Mouse (Mus musculus) kidney, postnatal 4 days (tissue): ENCODE data around the gene Wdr37.
A peak's percentile ranks its signal among the peaks of the same experiment; 100 is the strongest.
"Not testable (repeated sequence)": the region's sequence is repeated elsewhere in the genome, so short reads cannot be mapped to it uniquely, and the experiment has no call there.

Experiments
- DNase-seq, 2 experiments: peaks; one replicate each; pipeline ENCODE4 v3.0.0; 2021; ENCODE audit warnings: mixed read lengths in 2 of 2

Gene Wdr37

DNA sequence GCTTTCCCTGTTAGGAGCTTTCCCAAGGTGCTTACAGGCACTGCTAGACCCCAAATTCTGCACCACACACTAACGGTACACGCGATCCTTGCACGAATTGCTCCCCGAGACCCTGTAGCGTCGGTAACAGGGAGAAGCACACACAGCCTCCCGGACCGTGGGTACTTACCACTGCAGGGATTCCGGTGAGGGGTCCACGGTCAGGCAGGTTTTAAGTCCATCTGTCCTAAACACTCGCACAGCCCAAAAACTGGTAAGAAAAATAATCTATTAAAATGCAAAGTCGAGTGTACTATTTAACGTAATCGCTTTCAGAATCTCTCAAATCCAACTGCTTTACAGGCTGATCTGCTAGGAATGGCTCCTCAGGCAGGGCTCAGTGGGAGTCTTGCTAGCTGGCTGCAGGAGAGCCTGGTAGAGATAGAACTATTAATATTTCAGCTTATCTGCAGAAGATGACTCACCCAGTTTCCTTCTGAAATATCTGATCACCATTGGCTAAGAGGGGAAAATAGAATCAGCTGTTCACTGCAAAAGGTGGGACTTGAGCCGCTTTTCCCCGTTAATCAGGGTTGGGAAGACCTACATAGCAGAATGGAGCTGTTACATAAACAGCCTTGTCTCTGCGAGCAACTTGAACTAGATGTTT lies at the start of gene Wdr37:
TSS of gene Wdr37 (minus strand) at position 596 of the 649 bp plus-strand sequence.
- no peak for DNase-seq

DNA sequence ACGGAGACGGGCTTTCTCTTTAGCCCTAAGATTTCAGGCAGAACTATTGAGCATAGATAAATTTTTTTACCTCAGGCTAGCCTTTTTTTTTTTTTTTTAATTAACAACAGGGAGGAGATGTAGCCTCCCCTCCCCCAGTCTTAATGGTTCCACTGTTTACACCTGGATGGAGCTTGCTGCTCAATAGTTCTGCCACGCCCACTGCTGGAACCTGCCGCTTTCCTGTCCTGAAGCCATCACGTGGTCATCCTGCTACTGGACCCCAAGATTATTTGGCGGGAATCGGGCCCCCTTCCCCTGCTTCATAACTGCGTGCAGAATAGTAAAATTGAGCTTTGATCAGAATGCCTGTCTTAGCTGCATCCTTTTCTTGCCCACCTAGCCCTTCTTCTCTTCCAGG lies 42.2 kb upstream of the Wdr37 start:
- DNase-seq: not testable (repeated sequence)

DNA sequence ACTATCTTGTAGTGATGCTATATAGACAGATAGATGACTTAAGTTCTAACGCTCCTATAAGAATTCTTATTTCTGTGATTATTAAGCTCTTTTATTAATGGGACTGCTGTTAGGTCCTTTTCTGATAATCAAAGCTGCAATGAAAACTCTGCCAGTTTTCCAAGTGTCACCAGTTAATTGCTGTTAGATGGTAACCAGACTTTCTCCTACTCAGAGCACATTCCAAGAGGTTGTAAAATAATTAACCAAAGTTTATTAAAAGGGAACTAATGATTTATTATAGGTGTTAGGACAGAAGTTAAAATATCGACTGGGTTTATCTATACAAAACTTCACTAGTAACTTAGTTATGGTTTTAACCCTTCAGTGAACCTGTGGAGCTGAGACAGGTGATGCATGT lies 34.3 kb upstream of the Wdr37 start:
- not testable (repeated sequence) for DNase-seq

DNA sequence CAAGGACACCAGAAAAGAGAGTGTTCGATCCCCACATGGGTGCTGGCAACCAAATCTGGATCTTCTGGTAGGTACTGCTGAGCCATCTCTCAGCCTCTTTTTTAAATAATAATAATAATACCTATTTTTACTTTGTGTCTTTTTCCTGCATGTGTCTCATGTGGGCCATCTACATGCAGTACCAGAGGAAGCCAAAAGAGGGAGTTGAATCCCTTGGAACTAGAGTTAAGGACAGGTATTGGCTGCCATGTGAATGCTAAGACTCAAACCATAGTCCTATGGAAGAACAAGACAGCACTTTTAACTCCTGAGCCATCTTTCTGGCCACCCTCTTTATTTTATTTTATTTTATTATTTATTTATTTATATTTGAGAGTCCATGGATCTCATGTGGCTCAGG lies 16.9 kb upstream of the Wdr37 start:
- no peak for DNase-seq

DNA sequence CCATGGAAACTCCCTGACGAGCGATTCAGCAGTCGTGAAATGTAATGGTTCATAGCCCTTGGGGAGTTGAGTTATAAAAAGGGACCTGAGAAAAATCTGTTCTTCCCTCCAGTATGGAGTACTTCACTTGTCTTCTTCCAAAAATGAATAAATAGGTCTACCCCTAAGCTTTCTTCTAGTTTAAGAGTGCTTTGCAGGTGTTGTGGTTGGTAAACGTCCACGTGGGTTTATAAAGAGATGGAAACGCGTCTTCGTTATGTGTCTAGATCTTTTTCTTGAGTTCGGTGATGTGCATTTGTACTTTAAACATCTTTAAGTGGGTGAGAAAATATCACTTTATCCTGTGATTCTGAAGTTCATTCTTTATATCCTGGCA lies 14.5 kb upstream of the Wdr37 start:
- no peak for DNase-seq

DNA sequence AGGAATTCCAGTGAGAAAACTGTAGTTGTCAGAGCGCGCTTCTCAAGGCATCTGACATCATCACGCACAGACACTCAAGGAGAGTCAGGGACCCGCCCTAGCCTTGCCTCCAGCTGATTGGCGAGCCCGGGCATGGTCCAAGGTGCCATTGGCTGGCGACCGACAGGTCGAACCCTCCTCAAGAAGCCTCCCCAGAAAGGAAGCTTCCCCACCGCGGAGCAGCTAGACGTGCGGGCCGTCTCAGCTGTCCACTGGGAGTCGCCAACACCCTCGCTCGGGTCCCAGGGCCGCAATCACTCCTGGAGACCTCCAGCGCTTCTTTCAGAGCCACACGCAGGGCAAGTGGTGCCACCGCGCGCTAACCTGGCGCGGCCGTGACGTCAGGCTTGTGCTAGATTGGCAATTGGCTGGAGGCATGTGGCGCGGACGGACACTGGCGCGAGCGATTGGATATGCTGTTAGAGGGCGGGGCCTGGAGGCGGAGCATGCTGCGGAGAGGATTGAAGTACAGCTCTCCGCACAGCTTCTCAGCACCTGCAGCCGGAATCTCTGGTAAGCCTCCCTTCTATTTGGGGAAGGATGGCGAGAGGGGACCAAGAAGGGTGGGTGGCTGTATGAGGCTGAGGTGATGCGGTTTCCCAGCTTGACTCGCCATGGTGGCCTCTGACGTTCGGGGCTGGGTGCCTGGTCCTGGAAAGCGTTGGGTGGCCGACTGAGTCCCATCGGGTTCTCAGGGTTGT lies 13.9 kb upstream of the Wdr37 start, which contains the start of gene Idi1:
TSS of gene Idi1 (plus strand) at position 57 of the 740 bp plus-strand sequence.
- DNase-seq: peak; percentile 97 to 98

DNA sequence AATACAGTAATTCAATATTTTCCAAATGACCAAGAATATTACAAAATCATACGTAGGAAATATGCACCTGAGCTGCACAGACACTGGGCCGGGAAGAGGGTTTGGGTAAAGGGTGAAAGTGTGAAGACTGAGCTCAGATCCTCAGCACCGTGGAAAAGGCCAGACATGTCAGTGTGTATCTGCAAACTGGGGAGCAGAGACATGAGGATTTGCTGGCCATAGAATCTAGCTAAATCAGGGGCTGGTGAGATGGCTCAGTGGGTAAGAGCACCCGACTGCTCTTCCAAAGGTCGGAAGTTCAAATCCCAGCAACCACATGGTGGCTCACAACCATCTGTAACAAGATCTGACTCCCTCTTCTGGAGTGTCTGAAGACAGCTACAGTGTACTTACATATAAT lies 12.2 kb upstream of the Wdr37 start:
- not testable (repeated sequence) for DNase-seq

DNA sequence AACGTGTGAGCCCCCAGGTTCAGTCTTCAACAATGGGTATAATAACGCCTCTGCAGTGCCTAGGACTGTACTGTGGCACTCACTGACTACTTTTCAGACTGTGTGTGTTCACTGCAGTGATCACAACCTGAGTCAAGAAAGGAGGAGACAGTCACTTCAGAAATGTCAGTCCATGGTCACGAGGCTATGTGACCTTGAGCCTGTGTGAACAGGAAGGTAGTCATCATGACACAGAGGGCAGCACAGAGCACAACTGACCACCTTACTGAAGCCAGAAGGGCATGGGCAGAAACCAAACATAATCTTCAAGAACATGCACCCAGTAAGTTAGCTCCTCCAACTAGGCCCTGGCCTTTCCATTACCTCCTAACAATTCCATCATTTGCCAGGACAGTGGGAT lies 9.9 kb upstream of the Wdr37 start:
- no peak for DNase-seq

DNA sequence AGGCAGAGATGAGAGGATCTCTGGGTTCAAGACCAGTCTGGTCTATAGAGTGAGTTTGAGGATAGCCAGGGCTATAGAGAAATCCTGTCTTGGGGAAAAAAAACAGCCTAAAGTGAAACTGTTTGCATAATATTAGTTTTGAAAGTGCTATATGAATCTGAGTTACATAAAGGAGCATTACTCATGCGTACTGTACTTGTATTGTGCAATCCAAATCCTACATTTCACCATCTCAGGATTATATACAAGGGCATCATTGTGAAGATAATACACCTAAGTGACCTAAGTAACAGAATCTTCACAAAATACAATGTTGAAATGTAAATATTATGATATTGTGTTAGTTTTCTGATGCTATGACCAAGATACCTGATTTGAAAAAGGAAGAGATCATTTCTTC lies 2.1 kb upstream of the Wdr37 start:
- DNase-seq: no peak

DNA sequence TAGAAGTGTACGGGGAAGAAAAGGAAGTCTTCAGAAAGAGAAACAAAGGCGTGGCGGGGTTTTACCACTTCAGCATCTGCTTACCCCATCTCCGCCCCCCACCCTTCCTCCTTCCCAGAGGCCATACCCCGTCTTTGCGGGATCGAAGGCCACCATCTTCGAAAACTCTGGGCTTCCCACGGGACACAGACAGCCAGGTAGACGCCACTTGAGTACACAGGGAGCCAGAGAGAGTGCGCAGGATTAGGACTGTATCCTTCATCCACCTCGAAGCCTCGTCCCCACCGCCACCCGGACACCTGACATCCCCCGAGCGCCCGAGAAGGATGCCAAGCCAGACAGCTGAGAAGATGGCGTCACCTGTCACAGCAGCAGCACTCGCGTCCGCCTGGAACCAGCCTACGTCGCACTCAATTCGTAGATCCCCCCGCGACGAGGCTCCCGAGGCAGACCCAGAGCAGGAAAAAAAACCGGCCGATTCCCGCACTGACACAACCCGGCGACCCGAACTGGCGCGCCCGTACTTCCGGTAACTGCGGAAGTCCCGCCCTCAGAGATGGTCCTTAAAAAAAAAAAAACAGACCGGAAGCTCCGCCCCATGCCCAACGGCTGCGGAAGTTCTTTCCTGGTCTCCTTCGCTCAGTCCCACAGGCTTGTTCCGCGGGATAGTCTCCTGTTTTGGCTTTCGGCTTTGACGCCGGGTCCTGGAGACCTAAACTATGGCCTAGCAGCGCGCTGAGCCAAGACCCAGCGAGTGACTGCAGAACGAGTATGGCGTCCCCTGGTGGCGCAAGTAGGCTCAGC lies 997 bp downstream of the Wdr37 start:
- DNase-seq: peak; percentile 89 to 94

DNA sequence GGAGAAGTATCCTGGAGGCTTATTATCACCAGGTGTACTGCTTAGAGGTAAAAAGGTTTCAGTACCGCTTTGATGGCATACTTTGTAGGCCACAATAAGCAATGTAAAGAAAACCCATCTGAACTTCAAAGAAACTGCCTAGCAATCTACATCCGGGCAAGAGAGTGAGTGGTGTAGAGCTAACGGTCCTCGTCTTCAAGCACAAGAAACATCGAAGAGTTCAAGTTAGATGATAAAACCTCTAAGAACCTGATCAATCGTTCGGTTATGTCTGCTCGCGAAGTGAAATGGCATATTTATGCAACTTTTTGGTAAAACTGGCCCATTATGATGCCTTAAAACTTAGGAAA lies 1.6 kb downstream of the Wdr37 start:
- DNase-seq: no peak

DNA sequence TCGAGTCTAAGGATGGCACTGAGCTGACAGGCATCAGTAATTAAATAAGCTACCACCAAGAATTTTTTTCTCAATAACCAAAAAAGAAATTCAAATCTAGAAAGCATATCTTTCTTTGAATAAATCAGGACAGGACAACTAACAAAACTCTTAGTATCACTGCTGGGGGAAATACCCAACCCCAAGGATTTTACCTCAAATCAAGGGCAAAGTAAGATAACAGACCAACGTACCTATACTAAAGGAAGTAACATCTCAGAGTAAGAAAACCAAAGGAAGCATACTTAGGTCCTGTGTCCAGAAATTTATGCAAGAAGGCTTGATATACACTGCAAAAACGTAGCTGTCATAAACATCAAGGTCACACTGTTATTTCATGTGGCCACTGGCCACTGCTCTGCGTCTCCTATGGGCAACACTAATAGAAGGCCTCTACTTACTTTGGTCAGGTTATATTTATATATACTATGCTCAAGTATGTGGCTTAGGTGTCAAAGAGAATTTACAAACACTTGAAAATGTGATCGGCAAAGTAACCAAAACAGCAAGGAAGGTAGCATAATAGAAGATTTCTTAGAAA lies 2.0 kb downstream of the Wdr37 start:
- no peak for DNase-seq

DNA sequence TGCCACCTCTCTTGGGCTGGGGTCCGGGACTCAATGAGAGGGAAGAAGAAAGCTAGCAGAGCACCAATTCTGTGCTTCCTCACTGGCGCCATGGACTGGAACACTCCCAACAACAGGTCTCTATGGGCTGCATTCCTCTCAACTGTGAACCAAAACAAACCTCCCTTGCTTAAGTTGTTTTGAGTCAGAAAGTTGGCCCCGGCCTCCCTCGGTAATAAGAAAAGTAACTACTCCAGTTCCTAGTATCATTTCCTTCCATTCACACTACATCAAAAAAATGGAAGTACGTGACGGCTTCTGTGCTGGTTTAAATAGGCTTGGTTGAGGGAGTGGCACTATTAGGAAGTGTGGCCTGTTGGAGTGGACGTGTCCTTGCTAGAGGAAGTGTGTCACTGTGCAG lies 5.1 kb downstream of the Wdr37 start:
- DNase-seq: peak; percentile 9 to 34

DNA sequence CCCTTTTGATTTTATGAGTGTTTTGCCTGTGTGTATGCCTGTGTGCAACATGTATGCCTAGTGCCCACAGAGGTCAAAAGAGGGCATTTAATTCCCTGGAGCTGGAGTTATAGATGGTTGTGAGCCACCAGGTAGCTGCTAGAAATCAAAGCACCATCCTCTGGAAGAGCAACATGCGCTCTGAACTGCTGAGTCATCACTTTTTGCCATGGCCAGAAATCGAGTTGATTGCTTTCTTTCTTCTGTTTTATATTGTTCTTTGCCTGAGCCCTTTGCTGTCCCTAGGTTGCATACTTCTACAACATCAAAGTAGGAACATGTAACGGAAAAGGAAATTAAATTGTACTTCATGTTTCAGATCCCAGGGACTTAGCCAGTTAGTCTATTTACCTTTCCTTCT lies 6.7 kb downstream of the Wdr37 start:
- DNase-seq: no peak

DNA sequence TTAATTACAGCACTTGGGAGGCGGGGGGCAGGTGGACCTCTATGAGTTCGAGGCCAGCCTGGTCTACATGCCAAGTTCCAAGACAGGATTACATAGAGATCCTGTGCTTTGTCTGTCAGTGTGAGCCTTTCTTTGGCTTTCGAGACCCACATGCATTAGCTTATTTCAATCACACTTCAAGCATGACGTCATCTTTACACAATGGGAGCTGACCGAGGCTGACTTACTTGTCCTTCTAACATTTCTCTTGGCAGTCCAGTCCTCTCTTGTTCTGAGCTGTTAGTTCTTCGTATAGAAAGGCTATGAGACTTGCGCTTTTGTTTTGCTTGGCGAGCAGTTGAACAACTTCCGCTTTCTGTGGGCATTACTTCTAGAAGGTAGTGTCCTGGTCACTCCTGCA lies 10.8 kb downstream of the Wdr37 start:
- no peak for DNase-seq

DNA sequence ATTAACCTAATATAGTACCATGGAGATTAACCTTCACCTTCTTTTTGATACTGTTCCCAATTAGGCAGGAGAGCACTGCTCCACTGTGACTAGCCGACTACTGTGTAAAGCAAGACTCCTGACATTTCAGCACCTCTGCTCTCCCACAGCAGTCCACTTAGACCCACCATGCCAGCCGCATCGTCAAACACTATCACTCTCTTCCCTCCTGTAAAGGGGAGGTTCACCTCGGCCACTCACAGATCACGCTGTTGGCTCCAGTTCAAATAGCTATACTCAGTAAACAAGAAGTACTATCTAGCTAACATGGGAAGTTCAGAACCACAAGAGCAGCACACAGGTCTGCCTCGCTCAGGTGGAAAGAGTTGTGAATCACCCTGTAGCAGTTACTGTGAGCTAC lies 13.3 kb downstream of the Wdr37 start:
- no peak for DNase-seq

DNA sequence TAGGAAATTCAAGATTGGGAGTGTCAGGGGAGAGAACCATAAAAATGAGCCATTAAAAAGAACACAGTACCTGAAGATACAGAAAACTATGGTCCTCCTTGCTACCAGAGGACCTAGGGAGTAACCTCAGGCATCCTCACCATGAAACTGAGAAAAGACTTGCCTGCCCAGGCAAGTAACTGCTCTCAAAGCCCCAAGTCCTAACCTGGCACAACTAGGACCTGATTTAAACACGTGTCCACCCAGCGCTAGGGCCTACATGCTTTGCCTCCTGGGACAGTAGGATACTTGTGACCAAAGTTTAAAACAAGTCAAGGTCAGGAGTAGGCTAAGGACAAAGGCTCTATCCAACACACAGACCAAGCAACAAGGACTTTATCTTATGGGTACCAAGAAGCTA lies 16.9 kb downstream of the Wdr37 start:
- no peak for DNase-seq

DNA sequence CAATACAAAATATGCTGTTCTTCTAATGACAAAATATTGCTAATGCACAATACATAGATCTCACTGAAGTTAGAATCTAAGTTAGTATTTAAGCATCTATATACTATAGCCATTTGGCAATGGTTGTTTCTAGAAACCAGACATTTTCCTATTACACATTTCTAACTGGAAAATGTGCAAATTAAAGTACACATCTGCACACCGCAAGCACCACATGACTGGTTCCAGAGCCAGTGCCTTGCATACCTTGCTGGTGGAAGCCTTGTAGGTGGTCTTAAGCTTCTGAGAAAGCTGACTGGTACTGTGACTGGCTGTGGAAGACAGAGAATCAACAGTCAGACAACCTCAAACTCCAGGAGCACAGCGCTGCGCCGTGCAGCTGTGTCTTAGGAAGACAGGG lies 18.3 kb downstream of the Wdr37 start:
- no peak for DNase-seq

DNA sequence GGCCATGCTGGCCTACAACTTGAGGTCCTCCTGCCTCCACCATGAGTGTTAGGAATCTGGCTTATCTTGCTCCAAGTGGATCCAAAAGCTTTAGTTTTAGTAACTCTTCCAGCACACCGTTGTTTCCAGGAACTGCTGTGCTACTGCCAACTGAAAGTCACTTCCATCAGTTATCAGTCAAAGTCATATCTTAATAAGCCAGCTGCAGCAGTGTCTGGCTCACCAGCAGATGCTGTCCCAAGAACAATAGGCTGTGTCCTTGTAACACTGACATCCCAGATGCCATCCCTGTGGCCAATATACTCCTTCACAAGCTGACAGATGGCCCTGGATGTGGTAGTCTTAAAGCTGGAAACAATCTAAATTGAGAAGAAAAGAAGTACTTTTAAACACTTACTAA lies 22.4 kb downstream of the Wdr37 start:
- no peak for DNase-seq

DNA sequence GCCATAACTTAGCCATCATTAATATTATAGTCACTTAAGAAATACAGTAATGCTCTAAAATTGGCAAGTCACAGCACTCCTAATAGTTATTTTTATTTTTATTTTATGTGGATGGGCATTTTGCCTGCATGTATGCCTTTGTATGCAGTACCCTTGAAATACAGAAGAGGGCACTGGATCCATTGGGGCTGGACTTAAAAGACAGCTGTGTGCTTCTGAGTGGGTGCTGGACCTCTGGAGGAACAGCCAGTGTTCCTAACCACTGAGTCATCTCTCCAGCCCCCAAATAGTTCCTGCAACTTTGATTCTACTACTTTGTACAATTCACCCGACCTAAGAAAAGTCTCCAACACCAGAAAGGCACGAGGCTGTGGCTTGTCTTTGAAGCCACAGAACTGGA lies 24.0 kb downstream of the Wdr37 start:
- DNase-seq: peak in 1 of 2 experiments; percentile 20

DNA sequence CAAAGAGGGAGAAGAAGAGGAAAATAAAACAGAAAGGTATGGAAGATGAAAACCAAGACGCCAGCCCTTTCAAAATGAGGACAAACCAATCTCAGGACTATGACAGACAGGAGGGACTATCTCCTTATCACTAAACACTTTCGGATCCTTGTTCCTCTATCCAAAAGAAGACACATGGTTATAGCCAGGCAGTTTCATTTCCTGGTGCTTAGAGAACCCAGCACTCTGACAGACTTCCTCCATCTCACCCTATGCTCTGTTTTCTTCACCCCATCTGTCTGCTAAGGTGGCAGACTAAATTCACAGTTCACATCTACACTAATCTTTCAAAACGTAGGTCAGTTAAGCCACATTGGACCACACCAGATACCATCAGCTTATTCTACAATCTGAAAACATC lies 29.4 kb downstream of the Wdr37 start:
- DNase-seq: no peak

DNA sequence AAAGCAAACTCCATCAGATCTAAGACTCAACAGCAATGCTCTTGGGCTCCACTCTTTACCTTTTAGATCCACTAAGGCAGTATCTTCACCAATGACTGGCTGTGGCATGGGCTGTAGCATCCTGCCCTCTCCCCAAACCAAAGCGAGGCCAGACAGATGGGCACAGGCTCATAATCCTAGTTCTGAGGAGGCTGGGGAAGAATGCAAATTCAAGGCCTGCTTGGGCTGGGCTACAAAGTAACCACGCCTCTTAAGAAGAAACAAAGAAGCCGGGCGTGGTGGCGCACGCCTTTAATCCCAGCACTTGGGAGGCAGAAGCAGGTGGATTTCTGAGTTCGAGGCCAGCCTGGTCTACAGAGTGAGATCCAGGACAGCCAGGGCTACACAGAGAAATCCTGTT lies 29.9 kb downstream of the Wdr37 start:
- DNase-seq: not testable (repeated sequence)

DNA sequence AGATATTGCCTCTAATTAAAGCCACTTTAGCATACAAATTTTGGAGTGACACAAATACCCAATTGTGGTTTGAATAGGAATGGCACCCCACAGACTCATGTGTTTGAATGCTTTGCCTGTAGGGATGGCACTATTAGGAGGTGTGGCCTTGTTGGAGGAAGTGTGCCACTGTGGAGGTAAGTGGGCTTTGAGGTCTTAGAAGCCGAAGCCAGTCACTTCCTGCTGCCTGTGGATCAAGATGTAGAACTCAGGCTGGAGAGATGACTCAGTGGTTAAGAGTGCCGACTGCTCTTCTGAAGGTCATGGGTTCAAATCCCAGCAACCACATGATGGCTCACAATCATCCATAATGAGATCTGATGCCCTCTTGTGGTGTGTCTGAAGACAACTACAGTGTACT lies 30.8 kb downstream of the Wdr37 start:
- no peak for DNase-seq

DNA sequence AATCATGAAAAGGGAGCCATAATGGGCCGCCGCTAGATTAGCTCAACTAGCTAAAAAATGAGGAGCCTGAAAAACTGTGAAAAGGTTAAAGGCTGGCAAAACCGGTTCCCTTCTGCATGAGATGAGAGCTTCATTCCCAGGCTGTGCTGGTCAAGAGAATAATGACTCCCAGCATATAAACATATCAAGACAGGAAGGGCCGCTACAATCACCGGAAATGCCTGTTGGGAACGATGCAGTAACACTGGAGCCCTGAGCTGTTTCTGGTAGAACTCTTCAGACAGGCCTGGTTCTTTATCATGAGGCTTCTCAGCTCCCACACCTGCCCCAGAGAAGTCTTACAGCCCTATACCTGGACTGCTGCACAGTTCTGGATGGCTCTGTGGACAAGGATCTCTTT lies 31.8 kb downstream of the Wdr37 start:
- peak; percentile 16 to 22 for DNase-seq
